Comparison of ENCODE assay signal across 24 mouse cellular contexts in genomic region chr4:155611860-155612259, GRCm38 (mm10). TPM values are rescaled to one million over a fixed set of nuclear protein-coding genes. Genes with fewer than 3 reads are reported as not detected.
"Had no signal": no experiment of that assay in that cellular context is flagged by ENCODE, and none has a peak within 500 bp of the region (broad histone marks: within the 10 kb centered on the region; RNA-seq: fewer than 3 reads in every experiment).

No protein-coding gene starts in this region.

- H3K27me3 ChIP-seq: midbrain, embryonic 13.5 days; neural tube, embryonic 13.5 days; neural tube, embryonic 15.5 days had no signal

- H3K9ac ChIP-seq: lung, embryonic 14.5 days; midbrain, embryonic 13.5 days; neural tube, embryonic 13.5 days; neural tube, embryonic 15.5 days had no signal

- H3K4me3 ChIP-seq: midbrain, embryonic 10.5 days; midbrain, embryonic 13.5 days; myocyte; neural tube, embryonic 13.5 days; neural tube, embryonic 15.5 days had no signal

- H3K4me2 ChIP-seq: lung, embryonic 14.5 days; midbrain, embryonic 13.5 days; neural tube, embryonic 13.5 days; neural tube, embryonic 15.5 days had no signal

- ATAC-seq: midbrain, embryonic 13.5 days; midbrain, embryonic 16.5 days had no signal

- H3K27ac ChIP-seq: midbrain, embryonic 10.5 days; midbrain, embryonic 13.5 days; neural tube, embryonic 13.5 days; neural tube, embryonic 15.5 days had no signal

- H3K4me1 ChIP-seq: midbrain, embryonic 10.5 days; midbrain, embryonic 13.5 days; neural tube, embryonic 13.5 days; neural tube, embryonic 15.5 days had no signal

- DNase-seq: lung, adult 18-20 months; lung, embryonic 14.5 days; lung, postnatal 10 days; lung, postnatal 4 days; retina, postnatal 1 day; right cerebral cortex, postnatal 14 days; spleen, adult 18-20 months; thymus, adult 18-20 months; thymus, postnatal 14 days; thymus, postnatal 36 days had no signal

- H3K9me3 ChIP-seq: midbrain, embryonic 10.5 days; midbrain, embryonic 13.5 days; neural tube, embryonic 13.5 days; neural tube, embryonic 15.5 days had no signal

RNA-seq across cellular contexts. Expression of gene Gm10563, which starts 33.3 kb away (rescaled TPM):
- total RNA-seq: megakaryocyte, adult 5-6 weeks; megakaryocyte-erythroid progenitor cell, adult 5-6 weeks had no signal
- polyA plus RNA-seq: liver, embryonic 16.5 days; lung, embryonic 14.5 days; lung, embryonic 16.5 days; midbrain, embryonic 10.5 days; midbrain, embryonic 13.5 days; midbrain, embryonic 16.5 days; myocyte; neural tube, embryonic 11.5 days; neural tube, embryonic 13.5 days; neural tube, embryonic 15.5 days; stomach, embryonic 14.5 days; stomach, embryonic 16.5 days; thymus, postnatal 0 days had no signal

RNA-seq across cellular contexts. Expression of gene Mmp23, which starts 41.3 kb away (rescaled TPM):
- total RNA-seq: megakaryocyte-erythroid progenitor cell, adult 5-6 weeks had no signal
